Mouse (Mus musculus) monocyte, adult 59 days (primary cell): ENCODE measurements around the gene Shroom1. TPM values are rescaled to one million over a fixed set of nuclear protein-coding genes. Genes with fewer than 3 reads are reported as not detected.

Experiments used
- total RNA-seq, 2 experiments: library from RNA; stranded (reverse); gene quantifications; one replicate each; pipeline ENCODE4 v1.2.4; 2023

Gene Shroom1
- total RNA-seq: 1 to 10 TPM in 1 of 2 experiments, under 1 TPM in 1; 0.73 to 1.0 TPM

DNA sequence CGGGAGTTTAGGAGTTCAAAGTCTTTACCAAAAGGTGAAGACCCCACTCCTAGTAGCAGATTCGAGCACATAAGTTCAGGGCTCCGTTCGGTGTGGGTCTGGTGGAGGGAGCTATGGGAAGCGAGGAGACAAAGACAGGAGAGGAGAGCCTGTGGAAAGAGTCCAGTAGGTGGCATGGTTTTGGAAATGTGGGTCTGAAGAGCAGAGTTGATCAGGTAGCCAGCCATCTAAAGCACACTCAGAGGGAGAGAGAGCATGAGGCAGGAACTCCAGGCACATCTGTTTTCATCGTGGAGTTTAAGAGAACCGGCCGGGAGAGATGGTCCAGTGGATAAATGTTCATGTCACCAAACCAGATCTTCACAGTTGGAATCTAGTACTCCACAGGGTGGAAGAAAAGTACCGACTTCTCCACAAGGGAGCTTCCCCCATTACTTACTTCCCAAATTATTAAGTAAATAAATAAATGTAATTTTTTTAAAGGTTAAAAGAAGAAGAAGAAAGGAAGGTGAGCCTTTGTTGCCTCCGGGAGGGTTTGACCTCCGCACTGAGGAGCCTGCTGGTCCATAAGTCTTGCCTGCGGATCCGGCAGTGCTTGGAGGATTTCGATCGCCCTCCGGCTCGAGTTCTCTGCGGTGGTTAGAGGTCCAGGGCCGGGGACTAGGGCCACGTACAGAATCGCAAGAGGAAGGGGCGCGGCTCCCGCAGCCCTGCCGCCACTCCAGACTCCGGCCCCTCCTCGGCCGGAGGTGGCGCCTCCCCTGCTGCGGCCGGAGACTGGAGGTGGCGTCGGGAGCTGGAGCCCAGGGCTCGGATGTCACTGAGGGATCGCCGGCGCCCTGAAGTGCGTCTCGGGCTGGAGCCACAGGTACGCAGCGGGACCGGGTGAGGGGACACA is at the start of gene Shroom1, which contains the start of gene Gm10447:
Gene Shroom1 (plus strand): TSS at position 732 of the 898 bp plus-strand sequence.
Gene Gm10447 (minus strand): TSS at position 637 of the 898 bp plus-strand sequence.

GRCm38 (mm10) chr11:53423036-53423435 is 34.0 kb upstream of the Shroom1 start, which contains the start of gene Leap2:
Leap2 (minus strand) TSS chr11:53423170.

GRCm38 (mm10) chr11:53430670-53431346 is 26.2 kb upstream of the Shroom1 start, which contains the start of the genes Uqcrq and Gdf9:
Uqcrq (minus strand) TSS chr11:53430831.
Gdf9 (plus strand) TSS chr11:53431023.

DNA sequence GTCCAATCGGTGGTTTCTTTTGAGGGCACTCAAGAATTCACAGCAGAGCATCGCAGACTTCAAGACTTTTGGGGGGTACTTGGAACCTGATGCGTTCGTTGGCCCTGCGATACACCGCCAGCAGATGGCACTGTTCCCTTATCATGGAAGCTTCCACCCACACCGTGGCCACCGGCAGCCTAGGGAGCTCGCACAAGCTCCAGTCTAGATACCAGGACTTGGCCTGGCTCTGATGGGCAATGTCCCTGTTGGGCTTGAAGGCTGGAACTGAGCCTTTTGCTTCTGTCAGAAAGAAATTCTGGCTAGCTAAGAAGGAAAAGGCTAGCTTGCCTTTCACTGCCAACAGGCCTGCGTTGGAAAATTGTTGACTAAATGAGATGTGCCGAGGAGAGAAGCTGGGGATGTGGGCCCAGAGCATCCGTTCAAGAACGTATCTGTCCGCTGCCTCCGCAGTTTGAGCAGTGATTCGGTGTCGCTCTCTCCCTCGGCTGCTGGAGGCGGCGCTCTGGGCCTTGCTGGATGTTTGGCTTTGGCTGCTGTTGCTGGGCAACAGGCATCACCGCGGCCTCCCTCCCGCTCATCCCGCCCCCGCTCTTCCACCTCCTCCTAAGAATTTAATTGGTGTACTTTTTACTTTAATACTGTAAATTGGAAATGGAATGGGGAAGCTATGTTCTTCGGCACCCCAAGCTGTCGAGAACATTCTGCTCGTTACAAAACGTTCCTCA is 13.1 kb downstream of the Shroom1 start, which contains the start of gene Gm9837:
Gene Gm9837 (minus strand): TSS at position 512 of the 728 bp plus-strand sequence.

GRCm38 (mm10) chr11:53479783-53480301 is 22.8 kb downstream of the Shroom1 start, which contains the start of the genes Gm9945 and Sowaha:
Gm9945 (plus strand) TSS chr11:53480166.
Sowaha (minus strand) TSS chr11:53480274.

Other genes with a start within 250 kb of the Shroom1 start
- gene Hspa4, start 156.7 kb upstream of the Shroom1 start, total RNA-seq: 100 to 1,000 TPM in 1 of 2 experiments, 10 to 100 TPM in 1; 95.6 to 101 TPM
- gene Zcchc10, start 132.5 kb upstream of the Shroom1 start, total RNA-seq: 10 to 100 TPM in 1 of 2 experiments, 1 to 10 TPM in 1; 6.7 to 11.1 TPM
- gene Aff4, start 106.4 kb upstream of the Shroom1 start, total RNA-seq: 100 to 1,000 TPM; 134 to 137 TPM
- gene Leap2, start 34.0 kb upstream of the Shroom1 start, total RNA-seq: not detected
- gene Uqcrq, start 26.4 kb upstream of the Shroom1 start, total RNA-seq: 100 to 1,000 TPM; 173 to 184 TPM
- gene Gdf9, start 26.2 kb upstream of the Shroom1 start, total RNA-seq: 1 to 10 TPM; 1.8 TPM
- not detected for gene Gm10447, start 95 bp upstream of the Shroom1 start, total RNA-seq
- gene Gm9837, start 13.3 kb downstream of the Shroom1 start, total RNA-seq: not detected
- gene Gm9945, start 23.0 kb downstream of the Shroom1 start, total RNA-seq: not detected
- not detected for gene Sowaha, start 23.1 kb downstream of the Shroom1 start, total RNA-seq
- gene Sept8, start 62.1 kb downstream of the Shroom1 start, total RNA-seq: 1 to 10 TPM; 6.7 to 7.5 TPM
- gene Kif3a, start 110.2 kb downstream of the Shroom1 start, total RNA-seq: 1 to 10 TPM; 4.3 to 6.3 TPM
- not detected for gene Il4, start 161.5 kb downstream of the Shroom1 start, total RNA-seq
- gene Il13, start 177.5 kb downstream of the Shroom1 start, total RNA-seq: not detected